8 mouse cellular contexts compared by ENCODE assay signal in the genomic region with DNA sequence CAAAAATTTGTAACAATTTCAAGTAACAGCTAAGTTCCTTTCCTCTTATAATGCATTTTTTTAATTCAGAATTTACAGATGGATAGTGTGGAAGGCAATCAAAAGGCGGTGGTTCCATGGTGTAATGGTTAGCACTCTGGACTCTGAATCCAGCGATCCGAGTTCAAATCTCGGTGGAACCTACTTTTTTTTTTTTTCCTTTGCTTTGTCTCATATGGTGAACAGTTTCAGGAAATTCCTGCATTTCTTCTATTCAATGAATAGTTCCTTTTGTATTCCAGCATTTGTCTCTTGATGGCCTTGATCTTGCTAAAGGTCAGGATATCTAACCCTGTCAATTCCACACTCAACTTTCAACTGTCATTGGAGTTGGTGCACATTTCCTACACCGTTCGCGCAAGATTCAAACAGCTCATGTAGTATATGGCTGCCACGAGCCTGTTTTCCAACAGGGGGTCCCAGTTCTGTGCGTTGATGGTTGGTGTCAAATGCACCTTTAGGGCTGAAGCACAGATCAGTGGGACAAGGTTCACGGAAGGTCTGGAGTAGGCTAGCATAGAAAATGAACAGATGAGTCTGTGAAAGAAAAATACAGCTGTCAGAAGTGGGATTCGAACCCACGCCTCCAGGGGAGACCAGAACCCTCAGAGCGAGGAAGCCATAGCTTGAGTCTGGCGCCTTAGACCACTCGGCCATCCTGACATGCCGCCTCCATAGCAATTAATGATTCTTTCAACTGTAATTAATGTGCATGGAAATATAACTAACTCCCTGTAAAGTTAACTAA. TPM values are rescaled to one million over a fixed set of nuclear protein-coding genes. Genes with fewer than 3 reads are reported as not detected.
DNase-seq lines count a peak whose midpoint lies in the region; ATAC-seq and TF ChIP-seq lines count a peak whose summit lies in the region.

No protein-coding gene starts in this region.

- no peaks in the 10 kb centered on the region for H3K9me3 ChIP-seq in embryonic facial prominence, embryonic 10.5 days
- no peaks in the 10 kb centered on the region for H3K9me3 ChIP-seq in midbrain, embryonic 15.5 days
- H3K9me3 ChIP-seq in stomach, embryonic 16.5 days (replicated peaks; ENCODE audit: control insufficient read depth, low read length) = no peaks in the 10 kb centered on the region

- WGBS in embryonic facial prominence, embryonic 10.5 days = under 1% methylated on average over 16 of the region's 16 CpGs
- 2% methylated on average over 16 of the region's 16 CpGs for WGBS in kidney, adult 2 months
- under 1% methylated on average over 16 of the region's 16 CpGs for WGBS in midbrain, embryonic 15.5 days
- 1% methylated on average over 16 of the region's 16 CpGs for WGBS in stomach, embryonic 16.5 days

- peak; percentile 45 for ATAC-seq in granulocyte monocyte progenitor cell, adult 5-6 weeks (replicated peaks; ENCODE audit: poor library complexity, severe bottlenecking)
- ATAC-seq in midbrain, embryonic 15.5 days (replicated peaks) = peak; percentile 61
- ATAC-seq in stomach, embryonic 16.5 days (ENCODE audit: insufficient read depth, low FRiP score) = peak; percentile 76

- TF ChIP-seq POLR2A in kidney, adult 2 months (IDR thresholded peaks at IDR 0.05; ENCODE audit: low read depth, low read length) = no peak

- peak; percentile 89 for DNase-seq in A20 (ENCODE audit: low read depth, low spot score)
- DNase-seq in adrenal gland, adult 2 months = peak; percentile 78
- peak; percentile 84 for DNase-seq in embryonic facial prominence, embryonic 10.5 days (ENCODE audit: low spot score)
- peak; percentile 84 for DNase-seq in kidney, adult 2 months
- peak; percentile 87 for DNase-seq in liver

- no peaks in the 10 kb centered on the region for H3K27me3 ChIP-seq in embryonic facial prominence, embryonic 10.5 days (replicated peaks; ENCODE audit: low read depth, poor library complexity, severe bottlenecking)
- no peaks in the 10 kb centered on the region for H3K27me3 ChIP-seq in kidney, adult 2 months (replicated peaks; ENCODE audit: control insufficient read depth, insufficient read depth, low read length)
- no peaks in the 10 kb centered on the region for H3K27me3 ChIP-seq in midbrain, embryonic 15.5 days (replicated peaks)
- H3K27me3 ChIP-seq in stomach, embryonic 16.5 days (ENCODE audit: control insufficient read depth, insufficient read depth, low read length) = no peaks in the 10 kb centered on the region

- TF ChIP-seq CTCF in kidney, adult 2 months (conservative IDR thresholded peaks at IDR 0.05; ENCODE audit: insufficient read depth, insufficient read length, low read depth, low read length) = no peak

- peaks cover 22% of the 10 kb centered on the region for H3K4me1 ChIP-seq in embryonic facial prominence, embryonic 10.5 days
- H3K4me1 ChIP-seq in kidney, adult 2 months (ENCODE audit: control insufficient read depth, insufficient read depth, low read length) = peaks cover 3% of the 10 kb centered on the region; the same call in 1 of the 2 replicates
- peaks cover 26% of the 10 kb centered on the region for H3K4me1 ChIP-seq in midbrain, embryonic 15.5 days
- H3K4me1 ChIP-seq in stomach, embryonic 16.5 days (ENCODE audit: control insufficient read depth, insufficient read depth, low read length) = peaks cover 7% of the 10 kb centered on the region

- H3K27ac ChIP-seq in embryonic facial prominence, embryonic 10.5 days (replicated peaks) = 0 out of 2 replicates have a peak overlapping the region, but pooled peaks have one; percentile 66
- peak overlapping the region; percentile 19; the same call in 1 of the 2 replicates for H3K27ac ChIP-seq in kidney, adult 2 months (ENCODE audit: insufficient read depth, low read depth, low read length)
- H3K27ac ChIP-seq in midbrain, embryonic 15.5 days = no peak overlapping the region
- peak overlapping the region; percentile 81 for H3K27ac ChIP-seq in stomach, embryonic 16.5 days (ENCODE audit: low read length)

- H3K4me3 ChIP-seq in embryonic facial prominence, embryonic 10.5 days = peak overlapping the region; percentile 65
- H3K4me3 ChIP-seq in kidney, adult 2 months (ENCODE audit: insufficient read depth, low read depth, low read length) = peak overlapping the region; percentile 64
- peak overlapping the region; percentile 62 for H3K4me3 ChIP-seq in midbrain, embryonic 15.5 days
- H3K4me3 ChIP-seq in stomach, embryonic 16.5 days (replicated peaks; ENCODE audit: low read length) = peak overlapping the region; percentile 52

- H3K4me2 ChIP-seq in midbrain, embryonic 15.5 days = peak overlapping the region; percentile 87
- H3K4me2 ChIP-seq in stomach, embryonic 16.5 days (ENCODE audit: low read depth, low read length) = peak overlapping the region; percentile 69

- H3K9ac ChIP-seq in midbrain, embryonic 15.5 days = no peak overlapping the region
- H3K9ac ChIP-seq in stomach, embryonic 16.5 days (ENCODE audit: low read length) = peak overlapping the region; percentile 61

- no peaks in the 10 kb centered on the region for H3K36me3 ChIP-seq in embryonic facial prominence, embryonic 10.5 days (replicated peaks)
- no peaks in the 10 kb centered on the region for H3K36me3 ChIP-seq in kidney, adult 2 months (ENCODE audit: control insufficient read depth, insufficient read depth, low read length)
- H3K36me3 ChIP-seq in midbrain, embryonic 15.5 days (replicated peaks) = no peaks in the 10 kb centered on the region
- H3K36me3 ChIP-seq in stomach, embryonic 16.5 days (ENCODE audit: control insufficient read depth, insufficient read depth, low read length) = no peaks in the 10 kb centered on the region

RNA-seq across cellular contexts. Expression of gene Trim27, which starts 6.8 kb away (rescaled TPM):
- 10 to 100 TPM; 47.9 to 52.0 TPM for total RNA-seq in adrenal gland, adult 2 months (2021)
- polyA plus RNA-seq in adrenal gland, adult 2 months (2012; rRNA removed) = 170 and 180 TPM in 2 replicates
- 180 and 191 TPM in 2 replicates for polyA plus RNA-seq in embryonic facial prominence, embryonic 10.5 days (2016; fragmentation: Nextera tagmentation; extraction: Ambion mirVana)
- total RNA-seq in granulocyte monocyte progenitor cell, adult 5-6 weeks (2014; fragmentation: Nextera tagmentation) = 142 and 143 TPM in 2 replicates
- 144 and 167 TPM in 2 replicates for total RNA-seq in granulocyte monocyte progenitor cell, adult 5-6 weeks (2017)
- 29.9 and 30.2 TPM in 2 replicates for polyA plus RNA-seq in kidney, adult 2 months (2012; rRNA removed)
- polyA plus RNA-seq in midbrain, embryonic 15.5 days (2015; fragmentation: Nextera tagmentation; extraction: Ambion mirVana) = 81.0 and 89.9 TPM in 2 replicates
- 84.2 and 84.3 TPM in 2 replicates for polyA plus RNA-seq in stomach, embryonic 16.5 days (2015; fragmentation: Nextera tagmentation; extraction: Ambion mirVana)

RNA-seq across cellular contexts. Expression of gene Olfr1368, which starts 26.8 kb away (rescaled TPM):
- total RNA-seq in adrenal gland, adult 2 months (2021) = not detected
- not detected in 2 replicates for polyA plus RNA-seq in adrenal gland, adult 2 months (2012; rRNA removed)
- polyA plus RNA-seq in embryonic facial prominence, embryonic 10.5 days (2016; fragmentation: Nextera tagmentation; extraction: Ambion mirVana) = not detected in 2 replicates
- total RNA-seq in granulocyte monocyte progenitor cell, adult 5-6 weeks (2014; fragmentation: Nextera tagmentation) = not detected in 2 replicates
- not detected in 2 replicates for total RNA-seq in granulocyte monocyte progenitor cell, adult 5-6 weeks (2017)
- polyA plus RNA-seq in kidney, adult 2 months (2012; rRNA removed) = not detected in 2 replicates
- polyA plus RNA-seq in midbrain, embryonic 15.5 days (2015; fragmentation: Nextera tagmentation; extraction: Ambion mirVana) = not detected in 2 replicates
- polyA plus RNA-seq in stomach, embryonic 16.5 days (2015; fragmentation: Nextera tagmentation; extraction: Ambion mirVana) = not detected in 2 replicates

RNA-seq across cellular contexts. Expression of gene Olfr263, which starts 43.0 kb away (rescaled TPM):
- total RNA-seq in adrenal gland, adult 2 months (2021) = not detected
- not detected in 2 replicates for polyA plus RNA-seq in adrenal gland, adult 2 months (2012; rRNA removed)
- not detected in 2 replicates for polyA plus RNA-seq in embryonic facial prominence, embryonic 10.5 days (2016; fragmentation: Nextera tagmentation; extraction: Ambion mirVana)
- total RNA-seq in granulocyte monocyte progenitor cell, adult 5-6 weeks (2014; fragmentation: Nextera tagmentation) = not detected in 2 replicates
- total RNA-seq in granulocyte monocyte progenitor cell, adult 5-6 weeks (2017) = not detected in 2 replicates
- not detected in 2 replicates for polyA plus RNA-seq in kidney, adult 2 months (2012; rRNA removed)
- polyA plus RNA-seq in midbrain, embryonic 15.5 days (2015; fragmentation: Nextera tagmentation; extraction: Ambion mirVana) = not detected in 2 replicates
- not detected in 2 replicates for polyA plus RNA-seq in stomach, embryonic 16.5 days (2015; fragmentation: Nextera tagmentation; extraction: Ambion mirVana)
